Mouse (Mus musculus): Measurements from ENCODE around the gene Adcy10. TPM values are rescaled to one million over a fixed set of nuclear protein-coding genes. Genes with fewer than 3 reads are reported as not detected.

Gene Adcy10
- polyA plus RNA-seq, 1 experiment, result not detected

DNA sequence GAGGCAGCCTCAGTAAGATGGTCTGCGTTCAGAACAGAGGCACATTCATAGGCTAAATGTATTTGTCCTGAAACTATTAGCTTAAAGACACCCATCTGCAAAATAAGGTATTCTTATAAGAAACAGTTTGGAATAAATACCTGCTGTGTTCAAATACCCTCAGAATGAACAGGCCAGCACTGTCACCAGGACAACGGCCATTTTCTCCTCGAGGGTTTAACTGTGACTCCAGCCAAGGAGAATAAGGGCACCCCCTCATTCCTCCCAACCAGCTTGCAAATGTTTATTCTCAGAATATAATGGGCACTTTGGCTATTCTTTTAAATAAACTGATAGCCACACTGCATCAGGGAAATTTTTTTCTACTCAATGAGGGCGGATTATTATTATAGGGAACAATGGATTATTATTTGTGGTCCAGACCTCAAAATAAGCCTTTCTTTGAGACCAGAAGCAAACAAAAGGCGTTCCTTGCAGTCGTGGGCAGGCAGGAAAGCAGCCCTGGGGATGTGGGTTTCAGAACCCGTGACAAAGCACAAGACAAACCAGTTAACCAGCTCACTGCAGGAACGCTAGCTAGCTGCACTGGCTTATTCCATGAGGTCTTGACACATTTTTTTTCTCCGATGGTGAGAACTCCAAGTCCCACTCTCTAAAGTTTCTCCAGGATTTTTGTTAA is 125.5 kb downstream of the Adcy10 start:
- Histone ChIP-seq H3K9ac (ENCODE audit: low read depth, poor library complexity, severe bottlenecking) (no peak overlapping the region), H3K27ac (ENCODE audit: insufficient read depth, low read length) (0 out of 2 replicates have a peak overlapping the region, but pooled peaks have one; percentile 49), H3K27me3 (ENCODE audit: control insufficient read depth, insufficient read depth, low read length, poor library complexity, severe bottlenecking) (no peaks in the 10 kb centered on the region), H3K4me3 (ENCODE audit: low read depth, low read length) (no peak overlapping the region), H3K36me3 (ENCODE audit: control insufficient read depth, insufficient read depth, low read length, poor library complexity, severe bottlenecking) (peaks cover 13% of the 10 kb centered on the region), H3K4me1 (ENCODE audit: control insufficient read depth, insufficient read depth, low read length) (peaks cover 2% of the 10 kb centered on the region), H3K9me3 (replicated peaks; ENCODE audit: control insufficient read depth, insufficient read depth, low read length, poor library complexity, severe bottlenecking) (no peaks in the 10 kb centered on the region)
- no peak for TF ChIP-seq CTCF (IDR thresholded peaks at IDR 0.05; ENCODE audit: low read depth, low read length)
- TF ChIP-seq EP300 (IDR thresholded peaks at IDR 0.05; ENCODE audit: insufficient read depth, low read depth, low read length), result no peak
- TF ChIP-seq POLR2A (IDR thresholded peaks at IDR 0.05; ENCODE audit: insufficient read depth, low read length), result no peak

DNA sequence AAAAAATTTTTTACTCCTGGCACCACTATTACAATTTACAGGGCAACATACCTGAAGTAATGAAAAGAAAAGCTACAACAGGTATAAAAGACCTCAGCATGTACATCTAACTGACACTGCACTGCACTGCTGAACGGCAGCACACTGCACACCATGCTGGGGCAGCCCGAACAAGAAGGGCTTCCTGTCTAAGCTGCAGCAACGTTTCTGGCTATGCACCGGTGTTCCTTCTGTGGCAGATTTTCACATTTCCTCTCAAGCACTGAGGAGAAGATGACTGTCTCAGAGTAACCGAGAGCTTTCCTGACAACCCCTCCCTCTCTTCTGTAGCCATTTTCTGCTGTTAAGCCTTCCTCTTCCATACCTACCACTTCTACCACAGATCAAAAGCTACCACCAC is 127.7 kb downstream of the Adcy10 start:
- Histone ChIP-seq H3K4me1 (ENCODE audit: control insufficient read depth, insufficient read depth, low read length) (peaks cover 2% of the 10 kb centered on the region), H3K27me3 (ENCODE audit: control insufficient read depth, insufficient read depth, low read length, poor library complexity, severe bottlenecking) (no peaks in the 10 kb centered on the region), H3K36me3 (ENCODE audit: control insufficient read depth, insufficient read depth, low read length, poor library complexity, severe bottlenecking) (peaks cover 5% of the 10 kb centered on the region; the same call in 1 of the 2 replicates), H3K27ac (ENCODE audit: insufficient read depth, low read length) (no peak overlapping the region), H3K9me3 (replicated peaks; ENCODE audit: control insufficient read depth, insufficient read depth, low read length, poor library complexity, severe bottlenecking) (no peaks in the 10 kb centered on the region), H3K9ac (ENCODE audit: low read depth, poor library complexity, severe bottlenecking) (no peak overlapping the region), H3K4me3 (ENCODE audit: low read depth, low read length) (no peak overlapping the region)
- no peak for TF ChIP-seq EP300 (IDR thresholded peaks at IDR 0.05; ENCODE audit: insufficient read depth, low read depth, low read length)
- no peak for TF ChIP-seq CTCF (IDR thresholded peaks at IDR 0.05; ENCODE audit: low read depth, low read length)
- no peak for TF ChIP-seq POLR2A (IDR thresholded peaks at IDR 0.05; ENCODE audit: insufficient read depth, low read length)

DNA sequence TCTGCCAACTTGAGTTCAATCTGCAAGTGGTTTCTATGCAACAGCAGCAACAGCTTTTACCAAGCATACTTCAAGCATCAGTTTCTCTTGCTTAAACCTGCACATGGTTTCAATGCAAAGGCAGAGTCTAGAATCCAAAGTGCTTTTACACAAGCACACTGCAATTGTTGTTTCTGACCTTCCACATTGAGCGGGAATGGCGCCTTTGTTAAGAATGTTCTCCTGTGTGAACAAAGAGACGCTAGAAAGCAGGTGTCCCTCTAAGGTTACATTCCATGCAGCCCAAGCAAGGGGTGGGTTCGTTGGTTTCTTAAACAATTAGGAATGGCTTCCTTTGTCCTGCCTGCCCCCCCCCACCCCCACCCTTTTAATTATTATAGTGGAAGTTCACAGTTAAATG is 128.9 kb downstream of the Adcy10 start:
- no peak overlapping the region for H3K9ac ChIP-seq (ENCODE audit: low read depth, poor library complexity, severe bottlenecking)
- TF ChIP-seq POLR2A (IDR thresholded peaks at IDR 0.05; ENCODE audit: insufficient read depth, low read length) (no peak), CTCF (IDR thresholded peaks at IDR 0.05; ENCODE audit: low read depth, low read length) (no peak), EP300 (IDR thresholded peaks at IDR 0.05; ENCODE audit: insufficient read depth, low read depth, low read length) (0 out of 2 replicates have a peak, but pooled peaks have one; percentile 11)
- no peaks in the 10 kb centered on the region for H3K36me3 ChIP-seq (ENCODE audit: control insufficient read depth, insufficient read depth, low read length, poor library complexity, severe bottlenecking)
- H3K4me3 ChIP-seq (ENCODE audit: low read depth, low read length), result no peak overlapping the region
- no peaks in the 10 kb centered on the region for H3K27me3 ChIP-seq (ENCODE audit: control insufficient read depth, insufficient read depth, low read length, poor library complexity, severe bottlenecking)
- peak overlapping the region; percentile 78 for H3K27ac ChIP-seq (ENCODE audit: insufficient read depth, low read length)
- no peaks in the 10 kb centered on the region for H3K9me3 ChIP-seq (replicated peaks; ENCODE audit: control insufficient read depth, insufficient read depth, low read length, poor library complexity, severe bottlenecking)
- peaks cover 2% of the 10 kb centered on the region for H3K4me1 ChIP-seq (ENCODE audit: control insufficient read depth, insufficient read depth, low read length)

DNA sequence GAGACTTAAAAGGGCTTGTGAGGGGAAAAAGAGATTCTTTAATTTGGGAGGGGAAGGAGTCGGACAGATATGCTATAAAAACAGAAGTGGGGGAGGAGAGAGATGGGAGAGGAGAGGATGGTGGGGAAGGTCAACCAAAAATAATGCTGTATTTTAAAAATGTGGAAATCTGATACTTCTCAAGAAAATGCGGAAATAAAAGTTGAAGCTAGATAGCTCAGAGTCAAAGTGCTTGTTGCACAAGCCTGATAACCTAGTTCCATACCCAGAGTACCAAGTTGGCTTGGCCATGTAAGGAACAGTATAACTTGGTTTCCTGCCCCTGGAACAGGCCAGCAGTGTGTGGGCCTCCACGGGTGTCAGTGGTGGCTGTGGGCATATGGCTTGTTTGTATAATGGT is 129.8 kb downstream of the Adcy10 start:
- H3K9ac ChIP-seq (ENCODE audit: low read depth, poor library complexity, severe bottlenecking), result no peak overlapping the region
- no peaks in the 10 kb centered on the region for H3K9me3 ChIP-seq (replicated peaks; ENCODE audit: control insufficient read depth, insufficient read depth, low read length, poor library complexity, severe bottlenecking)
- H3K27ac ChIP-seq (ENCODE audit: insufficient read depth, low read length), result no peak overlapping the region
- H3K4me3 ChIP-seq (ENCODE audit: low read depth, low read length), result no peak overlapping the region
- H3K4me1 ChIP-seq (ENCODE audit: control insufficient read depth, insufficient read depth, low read length), result peaks cover 4% of the 10 kb centered on the region
- no peaks in the 10 kb centered on the region for H3K36me3 ChIP-seq (ENCODE audit: control insufficient read depth, insufficient read depth, low read length, poor library complexity, severe bottlenecking)
- H3K27me3 ChIP-seq (ENCODE audit: control insufficient read depth, insufficient read depth, low read length, poor library complexity, severe bottlenecking), result no peaks in the 10 kb centered on the region
- no peak for TF ChIP-seq EP300 (IDR thresholded peaks at IDR 0.05; ENCODE audit: insufficient read depth, low read depth, low read length)
- no peak for TF ChIP-seq CTCF (IDR thresholded peaks at IDR 0.05; ENCODE audit: low read depth, low read length)
- TF ChIP-seq POLR2A (IDR thresholded peaks at IDR 0.05; ENCODE audit: insufficient read depth, low read length), result no peak

DNA sequence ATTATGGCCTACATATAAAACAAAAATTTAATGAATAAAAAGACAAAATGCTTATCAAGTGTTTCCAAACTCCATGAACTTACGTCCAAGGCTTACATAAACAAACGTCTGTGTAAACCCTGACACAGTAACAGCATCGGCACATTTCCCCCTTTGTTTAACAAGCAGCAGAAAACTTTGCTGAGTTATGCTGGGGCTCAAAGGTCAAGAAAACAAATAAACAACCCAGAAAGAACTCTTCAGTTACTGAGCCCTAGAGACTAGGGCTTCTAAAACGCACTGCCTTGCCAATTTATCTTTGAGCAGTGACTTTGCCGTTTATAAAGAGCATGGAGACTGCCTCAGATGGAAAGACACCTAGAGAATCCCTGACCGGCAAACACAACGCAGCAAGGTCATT is 131.7 kb downstream of the Adcy10 start:
- peaks cover 10% of the 10 kb centered on the region for H3K4me1 ChIP-seq (ENCODE audit: control insufficient read depth, insufficient read depth, low read length)
- no peaks in the 10 kb centered on the region for H3K36me3 ChIP-seq (ENCODE audit: control insufficient read depth, insufficient read depth, low read length, poor library complexity, severe bottlenecking)
- H3K4me3 ChIP-seq (ENCODE audit: low read depth, low read length), result no peak overlapping the region
- TF ChIP-seq POLR2A (IDR thresholded peaks at IDR 0.05; ENCODE audit: insufficient read depth, low read length) (no peak), EP300 (IDR thresholded peaks at IDR 0.05; ENCODE audit: insufficient read depth, low read depth, low read length) (no peak), CTCF (IDR thresholded peaks at IDR 0.05; ENCODE audit: low read depth, low read length) (no peak)
- no peaks in the 10 kb centered on the region for H3K27me3 ChIP-seq (ENCODE audit: control insufficient read depth, insufficient read depth, low read length, poor library complexity, severe bottlenecking)
- no peak overlapping the region for H3K27ac ChIP-seq (ENCODE audit: insufficient read depth, low read length)
- no peaks in the 10 kb centered on the region for H3K9me3 ChIP-seq (replicated peaks; ENCODE audit: control insufficient read depth, insufficient read depth, low read length, poor library complexity, severe bottlenecking)
- no peak overlapping the region for H3K9ac ChIP-seq (ENCODE audit: low read depth, poor library complexity, severe bottlenecking)

DNA sequence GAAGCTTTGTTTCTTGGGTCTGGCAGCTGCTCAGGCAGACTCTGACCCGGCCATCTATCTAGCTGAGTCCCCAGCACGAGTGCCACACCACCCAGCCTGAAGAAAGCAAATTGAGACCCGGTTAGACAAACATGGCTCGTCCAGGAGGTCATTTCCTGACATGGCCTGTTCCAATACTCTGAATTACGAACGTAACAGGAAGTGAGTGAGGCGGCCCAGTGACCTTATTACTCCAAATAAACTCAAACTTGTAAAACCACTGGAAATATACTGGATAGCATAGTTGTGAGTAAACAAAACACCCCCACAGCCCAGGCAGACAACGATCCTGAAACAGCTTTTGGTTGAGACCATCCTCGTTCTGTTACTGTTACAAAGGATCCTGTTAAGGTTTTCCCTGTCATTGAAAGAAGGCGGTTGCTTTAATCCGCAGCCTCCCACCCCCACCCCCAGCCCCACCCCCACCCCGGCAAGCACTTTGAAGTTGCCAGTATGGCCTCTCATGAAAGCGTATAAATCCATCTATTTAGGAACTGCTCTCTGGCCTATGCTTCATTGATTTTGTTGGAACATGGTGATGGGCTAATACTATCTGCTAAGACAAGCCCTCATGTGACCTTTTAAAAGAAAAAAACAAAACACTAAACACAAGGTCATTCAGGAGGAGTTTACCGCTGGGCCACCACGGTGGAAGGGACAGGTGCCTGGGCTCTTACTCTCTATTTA is 132.3 kb downstream of the Adcy10 start:
- no peak overlapping the region for H3K27ac ChIP-seq (ENCODE audit: insufficient read depth, low read length)
- H3K9ac ChIP-seq (ENCODE audit: low read depth, poor library complexity, severe bottlenecking), result no peak overlapping the region
- no peaks in the 10 kb centered on the region for H3K9me3 ChIP-seq (replicated peaks; ENCODE audit: control insufficient read depth, insufficient read depth, low read length, poor library complexity, severe bottlenecking)
- no peaks in the 10 kb centered on the region for H3K36me3 ChIP-seq (ENCODE audit: control insufficient read depth, insufficient read depth, low read length, poor library complexity, severe bottlenecking)
- TF ChIP-seq POLR2A (IDR thresholded peaks at IDR 0.05; ENCODE audit: insufficient read depth, low read length), result no peak
- no peak for TF ChIP-seq EP300 (IDR thresholded peaks at IDR 0.05; ENCODE audit: insufficient read depth, low read depth, low read length)
- no peak for TF ChIP-seq CTCF (IDR thresholded peaks at IDR 0.05; ENCODE audit: low read depth, low read length)
- H3K27me3 ChIP-seq (ENCODE audit: control insufficient read depth, insufficient read depth, low read length, poor library complexity, severe bottlenecking), result no peaks in the 10 kb centered on the region
- no peak overlapping the region for H3K4me3 ChIP-seq (ENCODE audit: low read depth, low read length)
- H3K4me1 ChIP-seq (ENCODE audit: control insufficient read depth, insufficient read depth, low read length), result peaks cover 8% of the 10 kb centered on the region
